Comparison of ENCODE assay signal across 9 mouse cellular contexts in the genomic region with DNA sequence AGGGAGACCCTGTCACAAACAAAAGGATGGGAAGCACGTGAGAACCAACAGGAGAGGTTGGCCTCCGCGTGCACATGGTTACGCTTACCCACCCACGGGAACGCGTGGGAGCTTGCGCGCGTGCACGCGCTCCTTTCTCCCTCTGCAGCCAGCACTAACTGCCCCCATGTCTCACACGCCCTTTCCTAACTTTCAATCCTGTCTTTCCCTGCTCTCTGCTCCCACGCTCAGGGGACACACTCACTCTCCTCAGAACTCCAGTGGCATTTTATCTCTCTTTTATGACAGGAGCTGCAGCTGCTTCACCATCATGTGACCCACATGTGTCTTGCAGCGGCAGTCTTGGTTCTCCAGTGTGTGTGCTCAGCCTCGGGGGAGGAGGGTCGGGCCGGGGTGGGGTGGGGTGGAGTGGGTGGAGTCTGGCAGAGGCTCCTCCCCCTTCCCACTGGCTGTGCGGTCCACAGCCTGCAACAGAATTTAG. TPM values are rescaled to one million over a fixed set of nuclear protein-coding genes. Genes with fewer than 3 reads are reported as not detected.
DNase-seq lines count a peak whose midpoint lies in the region; ATAC-seq and TF ChIP-seq lines count a peak whose summit lies in the region.
"Had no signal": no experiment of that assay in that cellular context is flagged by ENCODE, and none has a peak within 500 bp of the region (broad histone marks: within the 10 kb centered on the region; RNA-seq: fewer than 3 reads in every experiment).

No protein-coding gene starts in this region.

- peak overlapping the region; percentile 76 for H3K9ac ChIP-seq in heart, embryonic 13.5 days
- peak overlapping the region; percentile 2 for H3K9ac ChIP-seq in liver, adult 2 months (ENCODE audit: low read depth, low read length)
- H3K9ac ChIP-seq in midbrain, embryonic 15.5 days, result peak overlapping the region; percentile 60
- H3K9ac ChIP-seq in stomach, postnatal 0 days (ENCODE audit: low read length), result peak overlapping the region; percentile 31; the same call in 1 of the 2 replicates

- TF ChIP-seq POLR2A in liver, adult 2 months (IDR thresholded peaks at IDR 0.05; ENCODE audit: extremely low read depth, insufficient read depth, low read length), result no peak

- 0 out of 2 replicates have a peak, but pooled peaks cover 8% of the 10 kb centered on the region for H3K36me3 ChIP-seq in heart, embryonic 13.5 days
- H3K36me3 ChIP-seq in liver, adult 2 months (ENCODE audit: control insufficient read depth, insufficient read depth, low read length), result peaks cover 12% of the 10 kb centered on the region; the same call in 1 of the 2 replicates
- H3K36me3 ChIP-seq in midbrain, embryonic 15.5 days (replicated peaks), result no peaks in the 10 kb centered on the region
- no peaks in the 10 kb centered on the region; the same call in 1 of the 2 replicates for H3K36me3 ChIP-seq in stomach, postnatal 0 days (ENCODE audit: control insufficient read depth, insufficient read depth, low read length)

- H3K27ac ChIP-seq in heart, embryonic 13.5 days (replicated peaks), result peak overlapping the region; percentile 33
- H3K27ac ChIP-seq in liver, adult 2 months (replicated peaks; ENCODE audit: insufficient read depth, low read depth, low read length), result peak overlapping the region; percentile 33; the same call in 1 of the 2 replicates
- peak overlapping the region; percentile 88 for H3K27ac ChIP-seq in midbrain, embryonic 15.5 days
- H3K27ac ChIP-seq in stomach, postnatal 0 days (replicated peaks), result peak overlapping the region; percentile 35; the same call in 1 of the 2 replicates

- no peaks in the 10 kb centered on the region for H3K27me3 ChIP-seq in heart, embryonic 13.5 days (replicated peaks)
- no peaks in the 10 kb centered on the region for H3K27me3 ChIP-seq in liver, adult 2 months (ENCODE audit: control insufficient read depth, insufficient read depth, low read length)
- no peaks in the 10 kb centered on the region for H3K27me3 ChIP-seq in midbrain, embryonic 15.5 days (replicated peaks)
- H3K27me3 ChIP-seq in stomach, postnatal 0 days (ENCODE audit: control insufficient read depth, insufficient read depth, low read length), result no peaks in the 10 kb centered on the region
- H3K27me3 ChIP-seq: CH12.LX had no signal

- H3K9me3 ChIP-seq in heart, embryonic 13.5 days, result no peaks in the 10 kb centered on the region
- H3K9me3 ChIP-seq in midbrain, embryonic 15.5 days, result no peaks in the 10 kb centered on the region
- no peaks in the 10 kb centered on the region for H3K9me3 ChIP-seq in stomach, postnatal 0 days (ENCODE audit: control insufficient read depth, low read length)

- 5% methylated on average over 19 of the region's 19 CpGs for WGBS in heart, embryonic 13.5 days
- WGBS in liver, adult 2 months, result 12% methylated on average over 19 of the region's 19 CpGs
- 7% methylated on average over 19 of the region's 19 CpGs for WGBS in midbrain, embryonic 15.5 days
- WGBS in stomach, postnatal 0 days, result 8% methylated on average over 19 of the region's 19 CpGs

- 0 out of 2 replicates have a peak, but pooled peaks cover 3% of the 10 kb centered on the region for H3K79me2 ChIP-seq in liver, adult 2 months (ENCODE audit: control insufficient read depth, insufficient read depth, low read length)

- TF ChIP-seq EP300 in stomach, postnatal 0 days (optimal IDR thresholded peaks at IDR 0.05), result no peak

- peak; percentile 37; the same call in 1 of the 2 replicates for ATAC-seq in erythroblast, adult 5-6 weeks (replicated peaks; ENCODE audit: low FRiP score, poor library complexity, severe bottlenecking)
- peak; percentile 64 for ATAC-seq in heart, embryonic 13.5 days (ENCODE audit: extremely low read depth, insufficient number of reproducible peaks, low FRiP score, low TSS enrichment)
- peak; percentile 85 for ATAC-seq in midbrain, embryonic 15.5 days (replicated peaks)
- peak; percentile 40; the same call in 1 of the 2 replicates for ATAC-seq in stomach, postnatal 0 days (ENCODE audit: low FRiP score, low TSS enrichment)

- no peak for TF ChIP-seq CTCF in liver, adult 2 months (IDR thresholded peaks at IDR 0.05; ENCODE audit: low read depth, low read length)
- TF ChIP-seq CTCF in stomach, postnatal 0 days (IDR thresholded peaks at IDR 0.05; ENCODE audit: low read depth), result no peak

- H3K4me2 ChIP-seq in heart, embryonic 13.5 days, result peak overlapping the region; percentile 82
- peak overlapping the region; percentile 78 for H3K4me2 ChIP-seq in midbrain, embryonic 15.5 days
- peak overlapping the region; percentile 63 for H3K4me2 ChIP-seq in stomach, postnatal 0 days (replicated peaks; ENCODE audit: low read depth)

- peaks cover 50% of the 10 kb centered on the region for H3K4me1 ChIP-seq in heart, embryonic 13.5 days
- peaks cover 18% of the 10 kb centered on the region for H3K4me1 ChIP-seq in liver, adult 2 months (ENCODE audit: control insufficient read depth, insufficient read depth, low read length)
- peaks cover 48% of the 10 kb centered on the region for H3K4me1 ChIP-seq in midbrain, embryonic 15.5 days
- peaks cover 3% of the 10 kb centered on the region; the same call in 1 of the 2 replicates for H3K4me1 ChIP-seq in stomach, postnatal 0 days (replicated peaks; ENCODE audit: control insufficient read depth, insufficient read depth)

- DNase-seq in cerebellum, postnatal 14 days, result peak; percentile 30 to 38
- DNase-seq in cerebellum, adult 9-11 months, result no peak
- DNase-seq in kidney, postnatal 10 days, result peak; percentile 82
- DNase-seq in liver, adult 2 months (ENCODE audit: extremely low read depth, low read depth, low spot score), result peak; percentile 31
- peak; percentile 76 for DNase-seq in stomach, postnatal 0 days (ENCODE audit: low spot score)

- H3K4me3 ChIP-seq in heart, embryonic 13.5 days, result peak overlapping the region; percentile 50
- peak overlapping the region; percentile 1 for H3K4me3 ChIP-seq in liver, adult 2 months (ENCODE audit: insufficient read depth, low read depth, low read length)
- peak overlapping the region; percentile 41 for H3K4me3 ChIP-seq in midbrain, embryonic 15.5 days
- H3K4me3 ChIP-seq in stomach, postnatal 0 days (ENCODE audit: low read depth, low read length), result peak overlapping the region; percentile 29

RNA-seq across cellular contexts. Expression of gene Pafah2, which starts 5.1 kb away (rescaled TPM):
- total RNA-seq in erythroblast, adult 5-6 weeks (2015; ENCODE audit: low replicate concordance), result 3.1 and 3.3 TPM in 2 replicates
- total RNA-seq in erythroblast, adult 5-6 weeks (2017; ENCODE audit: low replicate concordance), result 1.5 and 3.9 TPM in 2 replicates
- 9.0 and 9.9 TPM in 2 replicates for polyA plus RNA-seq in heart, embryonic 13.5 days (2015; fragmentation: Nextera tagmentation; extraction: Ambion mirVana)
- 74.7 and 78.2 TPM in 2 replicates for total RNA-seq in liver, adult 2 months (2014; rRNA removed)
- 79.3 and 116 TPM in 2 replicates for polyA plus RNA-seq in liver, adult 2 months (2012; rRNA removed)
- polyA plus RNA-seq in midbrain, embryonic 15.5 days (2015; fragmentation: Nextera tagmentation; extraction: Ambion mirVana), result 7.7 and 8.0 TPM in 2 replicates
- polyA plus RNA-seq in stomach, postnatal 0 days (2015; fragmentation: Nextera tagmentation; extraction: Ambion mirVana), result 16.8 and 17.1 TPM in 2 replicates

RNA-seq across cellular contexts. Expression of gene Extl1, which starts 17.6 kb away (rescaled TPM):
- not detected in 2 replicates for total RNA-seq in erythroblast, adult 5-6 weeks (2015; ENCODE audit: low replicate concordance)
- total RNA-seq in erythroblast, adult 5-6 weeks (2017; ENCODE audit: low replicate concordance), result 0.42 TPM in 1 of 2 replicates, not detected in the other
- 2.7 and 3.3 TPM in 2 replicates for polyA plus RNA-seq in heart, embryonic 13.5 days (2015; fragmentation: Nextera tagmentation; extraction: Ambion mirVana)
- total RNA-seq in liver, adult 2 months (2014; rRNA removed), result 0.47 and 1.6 TPM in 2 replicates
- 5.6 and 6.6 TPM in 2 replicates for polyA plus RNA-seq in liver, adult 2 months (2012; rRNA removed)
- 0.59 and 0.62 TPM in 2 replicates for polyA plus RNA-seq in midbrain, embryonic 15.5 days (2015; fragmentation: Nextera tagmentation; extraction: Ambion mirVana)
- 1.8 and 2.1 TPM in 2 replicates for polyA plus RNA-seq in stomach, postnatal 0 days (2015; fragmentation: Nextera tagmentation; extraction: Ambion mirVana)

RNA-seq across cellular contexts. Expression of gene Slc30a2, which starts 58.2 kb away (rescaled TPM):
- not detected in 2 replicates for total RNA-seq in erythroblast, adult 5-6 weeks (2015; ENCODE audit: low replicate concordance)
- total RNA-seq in erythroblast, adult 5-6 weeks (2017; ENCODE audit: low replicate concordance), result not detected in 2 replicates
- polyA plus RNA-seq in heart, embryonic 13.5 days (2015; fragmentation: Nextera tagmentation; extraction: Ambion mirVana), result 0.11 and 0.19 TPM in 2 replicates
- total RNA-seq in liver, adult 2 months (2014; rRNA removed), result under 0.01 and 0.07 TPM in 2 replicates
- not detected in 2 replicates for polyA plus RNA-seq in liver, adult 2 months (2012; rRNA removed)
- polyA plus RNA-seq in midbrain, embryonic 15.5 days (2015; fragmentation: Nextera tagmentation; extraction: Ambion mirVana), result 0.22 and 0.23 TPM in 2 replicates
- 0.06 and 0.07 TPM in 2 replicates for polyA plus RNA-seq in stomach, postnatal 0 days (2015; fragmentation: Nextera tagmentation; extraction: Ambion mirVana)

Comparison
In these comparisons a context has a peak if more than half of its experiments do, and no peak if none do; other contexts are left out.
1. H3K27ac ChIP-seq: peak in every context shown above with its lines; median percentile 88 in midbrain, embryonic 15.5 days; 35 in stomach, postnatal 0 days; 33 in heart, embryonic 13.5 days; 33 in liver, adult 2 months.
2. H3K9ac ChIP-seq: peak in every context shown above with its lines; median percentile 76 in heart, embryonic 13.5 days; 60 in midbrain, embryonic 15.5 days; 31 in stomach, postnatal 0 days; 2 in liver, adult 2 months.